Mouse (Mus musculus) thymus, adult 2 months (tissue): ENCODE results near the gene Thada.

Source experiments
- CTCF ChIP-seq: fragments of 200-500 bp; IDR thresholded peaks from 2 replicates; pipeline ENCODE4 v1.5.1; 2012; ENCODE audit warnings: mild to moderate bottlenecking, control low read depth, low read length, moderate library complexity, borderline replicate concordance; ENCODE audit not compliant: control insufficient read depth, poor library complexity, insufficient read depth; ENCODE audit errors: extremely low read depth
- POLR2A ChIP-seq: fragments of 200-500 bp; IDR thresholded peaks from 2 replicates; pipeline ENCODE4 v1.6.1; 2012; ENCODE audit warnings: mild to moderate bottlenecking, low read length, control low read depth, moderate library complexity; ENCODE audit not compliant: control insufficient read depth, poor library complexity, insufficient read depth; ENCODE audit errors: extremely low read depth

DNA sequence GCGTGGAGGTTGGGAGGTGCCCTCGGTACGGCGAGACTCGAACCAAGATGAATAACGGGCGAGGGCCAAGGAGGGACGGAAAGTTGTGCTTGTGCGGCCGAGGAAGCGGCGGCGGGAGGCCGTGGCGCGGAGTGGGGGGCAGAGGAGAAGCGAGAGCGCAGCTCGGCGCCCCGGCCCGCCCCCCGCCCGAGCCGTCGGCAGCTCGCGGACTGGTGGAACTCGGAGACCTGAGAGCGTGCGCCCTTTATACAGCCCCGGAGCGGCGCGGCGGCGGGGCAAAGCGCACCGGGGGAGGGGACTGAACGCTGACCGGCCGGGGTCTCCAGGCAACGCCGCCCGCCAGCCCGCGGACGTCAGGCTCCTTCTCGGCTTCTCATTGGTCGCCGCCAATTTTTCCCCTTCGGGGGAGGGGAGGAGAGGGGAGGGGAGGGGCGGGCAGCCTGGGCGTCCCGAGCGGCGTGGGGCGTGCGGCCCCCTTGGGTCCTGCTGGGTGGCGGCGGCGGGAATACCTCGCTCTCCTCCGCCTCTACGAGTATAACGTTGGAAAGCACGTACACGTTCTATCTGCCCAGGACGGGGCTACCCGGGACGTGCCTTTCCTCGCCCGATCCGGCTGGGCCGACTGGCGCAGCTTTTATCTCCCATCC lies 278.2 kb downstream of the Thada start, which contains the start of gene Zfp36l2:
- TF ChIP-seq CTCF = peak; percentile 43; the same call in 1 of the 2 replicates
- peak; percentile 96 for TF ChIP-seq POLR2A
